Mouse (Mus musculus) liver, embryonic 16.5 days (tissue): ENCODE data around the gene Pfdn5. TPM values are rescaled to one million over a fixed set of nuclear protein-coding genes. Genes with fewer than 3 reads are reported as not detected.

ENCODE experiments used
- ATAC-seq: fragments of 200-750 bp; cut with Nextera tagmentation; 2 replicates; pipeline ENCODE4 v1.8.0; 2017; ENCODE audit warnings: low read depth, mild to moderate bottlenecking, moderate number of reproducible peaks, moderate library complexity
- H3K27ac ChIP-seq: fragments of 300-500 bp; sonication (generic); 2 replicates; pipeline ENCODE4 v1.5.1; 2014; ENCODE audit warnings: mild to moderate bottlenecking, low read length
- H3K27me3 ChIP-seq: fragments of 300-500 bp; sonication (generic); 2 replicates; pipeline ENCODE4 v1.6.1; 2014; ENCODE audit warnings: low read depth, low read length, mixed read lengths; ENCODE audit not compliant: control insufficient read depth, insufficient read depth
- H3K36me3 ChIP-seq: fragments of 300-500 bp; sonication (generic); 2 replicates; pipeline ENCODE4 v1.6.1; 2014; ENCODE audit warnings: mild to moderate bottlenecking; ENCODE audit not compliant: control insufficient read depth, insufficient read depth
- H3K4me1 ChIP-seq: fragments of 300-500 bp; sonication (generic); 2 replicates; pipeline ENCODE4 v1.6.1; 2014; ENCODE audit warnings: low read depth, low read length, mixed read lengths; ENCODE audit not compliant: control insufficient read depth
- H3K4me2 ChIP-seq: fragments of 300-500 bp; sonication (generic); 2 replicates; pipeline ENCODE4 v1.6.1; 2014; ENCODE audit warnings: low read depth, low read length, mixed read lengths
- H3K4me3 ChIP-seq: fragments of 300-500 bp; sonication (generic); 2 replicates; pipeline ENCODE4 v1.5.1; 2014; ENCODE audit warnings: low read depth, mild to moderate bottlenecking, low read length
- H3K9ac ChIP-seq: fragments of 300-500 bp; sonication (generic); 2 replicates; pipeline ENCODE4 v1.6.1; 2014; ENCODE audit warnings: low read depth, low read length
- H3K9me3 ChIP-seq: fragments of 300-500 bp; sonication (generic); replicated peaks from 2 replicates; pipeline ENCODE4 v1.6.1; 2016; ENCODE audit warnings: low read length; ENCODE audit not compliant: control insufficient read depth
- WGBS: fragments of 180-500 bp; shearing (Covaris S2); extraction: QIAGEN DNeasy Blood & Tissue Kit; methylation state at CpG from one replicate; pipeline ENCODE4 v1.1.7; 2014; ENCODE audit not compliant: insufficient replicate concordance; 5-methylcytosine and 5-hydroxymethylcytosine counted together
- polyA plus RNA-seq: library from polyadenylated mRNA; unstranded; fragments of >200 nt; fragmentation: Nextera tagmentation; extraction: Ambion mirVana; gene quantifications from 2 replicates; pipeline ENCODE4 v1.2.1, GENCODE M21; 2015

Gene Pfdn5
- 107 and 108 TPM in 2 replicates for polyA plus RNA-seq

DNA sequence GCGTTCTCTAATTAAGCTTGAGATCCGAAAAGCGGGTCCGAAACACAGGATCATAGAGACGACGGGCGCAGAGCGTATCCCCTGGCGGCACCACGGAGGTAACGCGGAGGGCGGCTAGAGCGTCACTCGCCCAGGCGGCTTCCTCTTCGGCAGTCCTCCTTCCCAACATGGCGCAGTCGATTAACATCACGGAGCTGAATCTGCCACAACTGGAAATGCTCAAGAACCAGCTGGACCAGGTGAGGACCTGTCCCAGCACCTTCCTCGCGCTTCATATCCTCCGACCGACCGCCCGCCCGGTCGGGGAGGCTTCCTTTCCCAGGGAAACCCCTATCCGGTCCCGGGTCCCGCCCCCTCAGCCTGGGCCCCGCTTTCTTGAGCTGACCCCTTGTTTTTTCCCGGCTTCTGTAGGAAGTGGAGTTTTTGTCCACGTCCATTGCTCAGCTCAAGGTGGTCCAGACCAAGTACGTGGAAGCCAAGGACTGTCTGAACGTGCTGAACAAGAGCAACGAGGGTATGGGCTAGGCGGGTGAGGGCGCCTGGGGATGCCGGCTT is at the start of gene Pfdn5:
Pfdn5 (plus strand) TSS at position 95 of the 555 bp plus-strand sequence.
- Histone ChIP-seq H3K36me3 (peaks cover 32% of the 10 kb centered on the region), H3K4me1 (peaks cover 12% of the 10 kb centered on the region), H3K4me3 (peak within 1 kb of the TSS; percentile 69), H3K4me2 (peak within 1 kb of the TSS; percentile 71), H3K9ac (peak within 1 kb of the TSS; percentile 70), H3K9me3 (no peaks in the 10 kb centered on the region), H3K27me3 (no peaks in the 10 kb centered on the region), H3K27ac (peak within 1 kb of the TSS; percentile 59)
- peak; percentile 92 for ATAC-seq
- under 1% methylated on average over 40 of the region's 40 CpGs for WGBS

- Histone ChIP-seq H3K36me3 (no peaks in the 10 kb centered on the region; the same call in 1 of the 2 replicates), H3K4me2 (peak overlapping the region; percentile 90), H3K4me3 (peak overlapping the region; percentile 76), H3K9me3 (no peaks in the 10 kb centered on the region), H3K4me1 (peaks cover 33% of the 10 kb centered on the region), H3K27ac (peak overlapping the region; percentile 41), H3K27me3 (no peaks in the 10 kb centered on the region), H3K9ac (peak overlapping the region; percentile 78)
- WGBS: 18% methylated on average over 7 of the region's 7 CpGs
- ATAC-seq: no peak
Observed at GRCm38 (mm10) chr15:102278726-102279091, 47.2 kb upstream of the Pfdn5 start.

GRCm38 (mm10) chr15:102279092-102279782 is 46.7 kb upstream of the Pfdn5 start, which contains the start of gene Mfsd5:
Mfsd5 (plus strand) TSS chr15:102279454.
- peaks cover 33% of the 10 kb centered on the region for H3K4me1 ChIP-seq
- ATAC-seq: peak; percentile 94
- peak within 1 kb of the TSS; percentile 76 for H3K4me3 ChIP-seq
- WGBS: under 1% methylated on average over 58 of the region's 65 CpGs
- peak within 1 kb of the TSS; percentile 90 for H3K4me2 ChIP-seq
- H3K9me3 ChIP-seq: no peaks in the 10 kb centered on the region
- no peaks in the 10 kb centered on the region; the same call in 1 of the 2 replicates for H3K36me3 ChIP-seq
- H3K27ac ChIP-seq: peak within 1 kb of the TSS; percentile 62
- peak within 1 kb of the TSS; percentile 78 for H3K9ac ChIP-seq
- no peaks in the 10 kb centered on the region for H3K27me3 ChIP-seq

GRCm38 (mm10) chr15:102279783-102280520 is 46.0 kb upstream of the Pfdn5 start:
- Histone ChIP-seq H3K9ac (peak overlapping the region; percentile 78), H3K9me3 (no peaks in the 10 kb centered on the region), H3K36me3 (no peaks in the 10 kb centered on the region; the same call in 1 of the 2 replicates), H3K4me1 (peaks cover 33% of the 10 kb centered on the region), H3K27me3 (no peaks in the 10 kb centered on the region), H3K27ac (peak overlapping the region; percentile 62), H3K4me3 (peak overlapping the region; percentile 76), H3K4me2 (peak overlapping the region; percentile 90)
- peak; percentile 20 for ATAC-seq
- WGBS: 15% methylated on average over 13 of the region's 13 CpGs

GRCm38 (mm10) chr15:102280623-102281022 is 45.3 kb upstream of the Pfdn5 start:
- ATAC-seq: no peak
- WGBS: 84% methylated on average over 19 of the region's 19 CpGs
- no peak overlapping the region; the same call in 1 of the 2 replicates for H3K9ac ChIP-seq

DNA sequence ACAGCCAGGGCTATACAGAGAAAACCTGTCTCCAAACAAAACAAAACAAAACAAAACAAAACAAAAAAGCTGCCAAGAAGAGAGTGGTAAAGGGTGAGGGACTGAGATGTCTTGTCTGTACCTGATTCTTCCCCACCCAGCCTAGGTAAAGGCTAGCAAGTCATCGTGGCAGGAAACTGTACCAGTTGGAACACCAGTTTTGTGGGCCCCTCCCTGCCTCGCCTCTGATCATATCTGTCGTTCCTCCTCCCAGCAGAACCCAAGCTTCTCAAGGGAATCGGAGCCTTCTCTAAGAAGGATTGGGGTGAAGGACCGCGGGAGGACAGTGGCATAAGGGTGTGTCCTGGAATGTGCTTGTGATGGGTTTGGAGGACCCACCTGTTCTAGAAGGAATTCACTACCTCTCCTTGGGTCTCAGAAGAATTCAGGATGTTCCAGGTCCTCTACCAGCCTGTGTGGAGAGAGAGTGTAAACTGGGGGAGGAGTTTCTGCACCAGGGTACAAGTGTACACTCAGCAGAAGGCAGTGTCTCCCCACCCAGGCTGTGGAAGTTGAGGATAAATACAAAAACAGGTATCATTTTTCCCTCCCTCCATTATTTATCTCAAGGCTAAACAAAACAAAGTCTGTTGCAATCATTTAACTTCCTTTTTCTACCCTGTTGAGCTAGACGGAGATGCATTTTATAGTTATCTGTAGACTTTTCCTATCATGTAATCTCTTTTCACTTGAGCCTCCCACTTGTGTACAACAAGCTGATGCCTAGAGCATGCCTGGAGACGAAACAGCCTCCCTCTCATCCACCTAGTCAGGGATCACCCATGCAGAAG is 43.2 kb upstream of the Pfdn5 start:
- no peak for ATAC-seq
- Histone ChIP-seq H3K9ac (no peak overlapping the region; the same call in 1 of the 2 replicates), H3K27me3 (no peaks in the 10 kb centered on the region), H3K36me3 (no peaks in the 10 kb centered on the region; the same call in 1 of the 2 replicates), H3K4me1 (peaks cover 33% of the 10 kb centered on the region), H3K4me2 (peak overlapping the region; percentile 38), H3K27ac (peak overlapping the region; percentile 50), H3K4me3 (0 out of 2 replicates have a peak overlapping the region, but pooled peaks have one; percentile 4), H3K9me3 (no peaks in the 10 kb centered on the region)
- 32% methylated on average over 8 of the region's 8 CpGs for WGBS

More at GRCm38 (mm10) chr15:102280623-102281022, 45.3 kb upstream of the Pfdn5 start:
- H3K4me2 ChIP-seq: peak overlapping the region; percentile 90; the same call in 1 of the 2 replicates
- H3K27ac ChIP-seq: no peak overlapping the region
- no peak overlapping the region; the same call in 1 of the 2 replicates for H3K4me3 ChIP-seq
- H3K36me3 ChIP-seq: no peaks in the 10 kb centered on the region; the same call in 1 of the 2 replicates
- H3K27me3 ChIP-seq: no peaks in the 10 kb centered on the region
- no peaks in the 10 kb centered on the region for H3K9me3 ChIP-seq
- H3K4me1 ChIP-seq: peaks cover 33% of the 10 kb centered on the region

DNA sequence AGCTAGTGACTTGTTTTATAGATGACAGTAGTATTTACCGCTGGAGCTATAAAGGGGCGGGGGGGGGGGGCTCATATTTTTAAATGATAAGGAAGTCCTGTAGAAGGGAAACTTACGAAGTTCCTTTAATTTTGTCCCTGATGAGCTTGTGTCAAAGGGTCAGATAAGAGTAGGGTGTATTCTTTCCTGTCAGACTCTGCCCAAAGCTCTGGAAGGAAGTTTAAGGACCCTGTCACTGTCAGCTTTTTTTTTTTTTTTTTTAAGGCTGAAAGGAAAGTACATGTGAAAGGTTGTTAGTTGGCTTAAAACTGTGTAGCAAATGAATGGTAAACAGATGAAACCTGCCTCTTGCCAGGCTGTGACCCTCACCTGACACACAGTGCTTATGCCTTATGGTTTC is 42.3 kb upstream of the Pfdn5 start:
- Histone ChIP-seq H3K4me2 (no peak overlapping the region), H3K9me3 (no peaks in the 10 kb centered on the region), H3K4me3 (no peak overlapping the region), H3K9ac (no peak overlapping the region), H3K36me3 (no peaks in the 10 kb centered on the region; the same call in 1 of the 2 replicates), H3K27ac (no peak overlapping the region), H3K4me1 (peaks cover 31% of the 10 kb centered on the region), H3K27me3 (no peaks in the 10 kb centered on the region)
- 19% methylated on average over 3 of the region's 3 CpGs for WGBS
- no peak for ATAC-seq

- no peak for ATAC-seq
- no peaks in the 10 kb centered on the region for H3K27me3 ChIP-seq
Observed at GRCm38 (mm10) chr15:102287395-102287794, 38.5 kb upstream of the Pfdn5 start.

More at GRCm38 (mm10) chr15:102287395-102287794, 38.5 kb upstream of the Pfdn5 start:
- Histone ChIP-seq H3K27ac (no peak overlapping the region), H3K4me3 (no peak overlapping the region), H3K4me1 (peaks cover 8% of the 10 kb centered on the region), H3K9me3 (no peaks in the 10 kb centered on the region), H3K9ac (no peak overlapping the region), H3K36me3 (no peaks in the 10 kb centered on the region), H3K4me2 (no peak overlapping the region)
